Mouse (Mus musculus): Measurements from ENCODE around the gene Chrna7. TPM values are rescaled to one million over a fixed set of nuclear protein-coding genes. Genes with fewer than 3 reads are reported as not detected.
A peak's percentile ranks its signal among the peaks of the same experiment; 100 is the strongest.

The Chrna7 gene
- total RNA-seq (2022), result 10 to 100 TPM; 25.1 to 26.3 (median 25.8) TPM

DNA sequence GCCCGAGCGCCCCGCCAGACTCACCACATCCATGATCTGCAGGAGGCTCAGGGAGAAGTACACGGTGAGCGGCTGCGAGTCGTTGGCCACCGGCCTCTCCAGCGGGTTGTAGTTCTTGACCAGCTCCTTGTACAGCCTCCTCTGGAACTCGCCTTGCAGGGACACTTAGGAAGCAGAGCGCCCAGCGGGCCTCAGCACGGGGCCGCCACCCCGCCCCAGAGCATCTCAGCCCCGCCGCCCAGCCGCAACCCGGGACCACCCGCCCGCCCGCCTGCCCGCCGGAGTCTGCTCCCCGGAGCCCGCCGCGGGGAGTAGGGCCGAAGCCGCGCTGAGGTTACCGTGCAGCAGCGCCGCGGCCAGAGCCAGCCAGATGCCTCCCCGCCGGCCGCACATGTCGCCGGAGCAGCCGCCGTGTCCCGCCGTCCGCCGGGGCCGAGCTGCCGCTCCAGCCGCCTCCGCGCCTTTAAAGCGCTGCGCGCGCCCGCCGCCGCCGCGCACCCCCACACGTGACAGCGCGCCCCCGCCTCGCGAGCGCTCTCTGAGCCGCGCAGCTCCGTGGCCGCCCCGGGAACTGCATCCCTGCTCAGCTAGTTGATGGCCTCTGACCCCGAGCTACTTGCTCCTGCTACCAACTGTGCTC lies at the start of gene Chrna7:
Gene Chrna7, minus strand, starts transcription at position 486 of the 640 bp plus-strand sequence.
- DNase-seq (ENCODE audit: low spot score in 2 of 2), result peak; percentile 57 to 68

DNA sequence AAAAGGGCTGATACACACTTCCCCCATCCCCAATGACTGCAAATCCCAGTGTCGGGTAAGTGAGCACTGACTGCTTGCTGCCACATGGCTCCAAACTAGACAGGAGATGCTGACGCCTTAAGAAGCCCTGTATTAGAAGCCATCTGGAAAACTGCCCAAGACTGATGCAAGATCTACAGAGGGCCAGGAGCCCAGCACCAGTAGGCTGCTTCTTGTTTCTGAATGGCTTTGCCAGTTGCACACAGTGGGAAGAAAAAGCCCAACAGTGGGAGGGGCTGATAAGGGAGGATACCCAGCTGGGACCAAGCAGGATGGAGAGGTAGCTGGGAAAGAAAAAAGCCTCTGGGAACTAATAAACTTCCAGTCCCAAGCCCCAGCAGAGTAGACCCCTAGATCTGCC lies 37.0 kb upstream of the Chrna7 start:
- no peak for DNase-seq (ENCODE audit: low spot score in 2 of 2)

DNA sequence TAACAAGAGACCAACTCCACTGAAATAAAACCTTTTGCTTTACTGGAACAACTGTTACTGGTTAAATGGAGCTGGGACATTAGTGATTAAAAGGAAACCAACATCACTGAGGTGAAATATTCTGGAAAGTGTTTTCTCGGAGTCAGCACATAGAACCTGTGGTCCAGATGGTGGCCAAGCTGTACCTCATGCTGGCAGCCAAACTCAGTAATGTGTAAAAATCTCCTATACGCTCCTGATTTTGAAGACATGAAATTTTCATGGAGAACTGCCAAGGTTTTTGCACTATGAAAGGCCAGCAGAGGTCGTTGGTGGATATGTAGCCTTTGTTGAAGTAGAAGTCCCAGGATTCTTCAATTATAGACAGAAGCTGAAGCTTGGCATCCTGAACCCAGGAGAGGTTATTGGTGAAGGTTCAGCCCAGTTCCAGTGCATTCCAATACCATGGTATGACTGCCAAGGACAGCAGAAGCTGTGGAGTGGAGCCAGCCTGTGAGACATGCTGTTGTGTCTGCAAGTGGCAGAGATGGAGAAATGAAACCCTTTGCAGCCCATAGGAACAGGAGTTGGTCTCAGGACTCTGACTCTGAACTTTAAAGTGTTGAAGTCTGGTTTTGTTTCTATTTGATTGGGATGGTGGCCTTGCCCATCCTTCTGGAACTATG lies 25.6 kb upstream of the Chrna7 start:
- no peak for DNase-seq (ENCODE audit: low spot score in 2 of 2)

DNA sequence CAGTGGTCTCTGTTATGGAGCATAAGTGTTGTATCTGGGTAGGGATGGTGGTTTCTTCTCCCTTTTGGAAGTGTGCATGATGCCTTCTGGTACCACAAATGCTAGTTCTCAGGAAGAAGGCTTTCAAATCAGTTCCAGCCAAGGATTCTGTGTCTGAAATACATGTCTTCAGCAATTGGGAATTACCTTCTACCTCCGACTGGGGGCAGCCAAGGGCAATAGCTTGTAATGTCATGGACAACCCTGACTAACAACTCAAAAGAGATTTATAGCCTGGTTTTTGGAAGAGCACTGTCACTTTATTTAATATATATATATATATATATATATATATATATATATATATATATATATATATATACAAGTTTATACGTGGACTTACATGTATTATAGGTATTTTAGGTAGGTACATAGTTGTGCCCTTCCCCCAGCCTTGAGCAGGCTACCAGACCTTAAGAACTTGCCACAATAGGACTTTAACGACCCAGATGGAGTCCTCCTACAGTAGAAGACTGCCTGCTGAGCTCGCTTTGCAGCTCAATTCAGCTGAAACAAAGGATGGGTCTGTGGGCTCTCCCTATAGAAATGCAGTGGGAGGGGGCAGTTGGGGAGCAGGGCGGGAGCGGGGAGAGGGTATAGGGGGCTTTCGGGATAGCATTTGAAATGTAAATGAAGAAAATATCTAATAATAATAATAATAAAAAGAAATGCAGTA lies 12.9 kb upstream of the Chrna7 start:
- DNase-seq (ENCODE audit: low spot score in 2 of 2), result no peak

DNA sequence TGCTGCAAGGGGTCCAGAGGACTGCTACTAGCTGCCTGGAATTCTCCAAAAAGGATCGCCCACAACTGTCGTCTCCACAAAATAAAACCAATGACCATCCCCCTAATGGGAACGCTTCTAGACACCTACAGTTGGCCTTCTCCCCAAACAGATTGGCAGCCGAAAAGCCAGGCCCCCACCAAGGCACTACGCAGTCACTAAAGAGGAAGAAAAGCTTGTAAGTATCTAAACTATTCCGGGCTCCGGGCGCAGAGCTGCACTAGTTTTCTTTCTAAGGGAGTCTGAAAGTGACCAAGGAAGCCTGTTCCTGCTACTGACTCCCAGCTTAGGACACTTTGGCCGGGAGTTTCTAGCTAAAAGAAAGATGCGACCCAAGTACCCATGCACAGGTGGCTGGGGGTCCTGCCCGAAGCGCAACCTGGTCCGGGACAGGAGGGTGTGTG lies 707 bp downstream of the Chrna7 start:
- no peak for DNase-seq (ENCODE audit: low spot score in 2 of 2)

DNA sequence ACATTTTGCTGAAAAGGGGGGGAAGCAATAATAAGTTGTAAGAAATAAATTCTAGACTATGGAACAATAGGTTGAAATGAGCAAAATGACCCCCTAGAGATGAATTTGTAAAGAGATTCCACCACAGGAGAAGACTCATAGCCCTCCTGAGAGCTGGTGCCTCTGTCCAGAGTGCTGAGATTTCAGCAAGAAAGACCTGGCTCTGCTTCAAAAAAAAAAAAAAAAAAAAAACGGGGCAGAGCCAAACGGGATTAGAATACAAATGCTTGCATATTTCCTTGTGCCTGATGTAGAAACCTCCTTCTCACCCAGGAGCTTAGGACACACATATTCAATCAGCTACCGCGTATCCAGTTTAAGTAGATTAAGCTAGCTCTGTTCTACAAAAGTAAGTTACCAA lies 2.9 kb downstream of the Chrna7 start:
- no peak for DNase-seq (ENCODE audit: low spot score in 2 of 2)

DNA sequence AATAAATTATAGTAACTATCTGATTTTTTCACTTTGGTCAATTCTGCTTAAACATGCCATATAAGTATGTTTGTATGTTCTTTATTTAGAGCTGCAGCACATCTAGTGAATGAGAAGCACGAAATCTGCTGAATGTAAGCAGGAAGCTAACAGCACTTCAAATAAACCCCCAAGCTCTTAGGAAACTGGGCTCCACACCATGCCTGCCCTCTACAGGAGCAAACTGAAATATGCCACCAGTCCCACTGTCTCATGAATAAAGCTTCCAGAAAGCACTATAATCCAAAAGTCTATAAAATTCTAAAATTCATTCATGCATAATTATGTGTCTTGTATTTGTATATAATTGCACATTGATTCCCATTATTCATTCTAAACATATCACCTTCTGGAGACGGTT lies 5.2 kb downstream of the Chrna7 start:
- no peak for DNase-seq (ENCODE audit: low spot score in 2 of 2)

DNA sequence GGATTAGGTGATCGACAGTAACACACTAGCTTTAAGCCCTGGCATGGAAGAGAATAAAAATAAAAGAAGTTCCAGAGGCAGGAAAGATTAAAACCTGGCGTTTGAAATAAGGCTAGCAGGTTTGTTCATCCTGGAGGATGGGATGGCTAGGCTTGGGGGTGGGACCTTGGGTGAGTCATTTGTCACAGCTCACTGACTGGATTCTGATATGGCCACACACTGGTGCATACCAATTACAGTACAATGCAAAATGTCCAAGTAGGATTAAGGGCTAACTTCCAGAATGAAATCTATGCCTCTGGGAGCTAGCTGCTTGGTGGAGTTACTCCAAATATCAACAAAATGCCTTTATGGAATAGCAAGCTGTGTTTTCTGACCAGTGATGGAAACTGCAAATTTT lies 16.8 kb downstream of the Chrna7 start:
- no peak for DNase-seq (ENCODE audit: low spot score in 2 of 2)

DNA sequence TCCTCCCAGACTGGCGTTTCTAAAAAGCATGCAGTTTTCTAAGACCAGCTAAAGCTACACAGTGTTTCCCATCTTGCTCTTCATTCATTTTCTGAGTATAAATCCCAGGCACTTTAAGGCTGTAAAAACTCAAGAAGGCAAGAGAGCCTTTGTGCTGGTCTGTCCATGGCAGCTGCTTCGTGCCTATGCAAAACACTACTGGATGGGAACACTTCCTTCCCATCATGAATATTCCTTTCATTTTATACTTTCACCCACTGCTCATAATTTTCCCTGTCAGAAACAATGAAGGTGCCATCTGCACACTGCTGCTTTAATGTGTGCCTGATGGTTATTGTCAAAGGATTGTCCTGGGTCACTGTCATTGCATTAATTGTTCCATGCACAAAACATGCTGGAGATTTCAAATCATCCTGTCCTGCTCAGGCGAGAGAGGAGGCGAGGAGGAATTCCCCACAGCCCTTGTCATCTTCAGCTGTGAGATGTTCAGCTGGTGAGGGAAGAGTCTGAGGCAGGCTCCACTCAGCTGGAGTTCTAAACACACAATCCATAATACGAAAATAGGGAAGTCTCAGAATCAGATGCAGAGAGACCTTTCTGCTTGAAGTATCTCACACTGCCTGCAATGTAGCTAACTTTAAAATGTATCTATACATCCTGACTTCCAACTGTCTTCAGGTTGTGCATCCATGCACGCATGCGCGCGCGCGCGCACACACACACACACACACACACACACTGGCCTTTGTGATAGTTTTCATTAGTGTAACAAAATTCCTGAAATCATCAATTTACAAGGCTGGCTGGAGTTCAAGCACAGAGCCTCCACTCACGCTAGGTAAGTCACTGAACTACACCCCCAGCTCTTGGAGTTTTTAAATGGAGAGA lies 22.5 kb downstream of the Chrna7 start:
- no peak for DNase-seq (ENCODE audit: low spot score in 2 of 2)

DNA sequence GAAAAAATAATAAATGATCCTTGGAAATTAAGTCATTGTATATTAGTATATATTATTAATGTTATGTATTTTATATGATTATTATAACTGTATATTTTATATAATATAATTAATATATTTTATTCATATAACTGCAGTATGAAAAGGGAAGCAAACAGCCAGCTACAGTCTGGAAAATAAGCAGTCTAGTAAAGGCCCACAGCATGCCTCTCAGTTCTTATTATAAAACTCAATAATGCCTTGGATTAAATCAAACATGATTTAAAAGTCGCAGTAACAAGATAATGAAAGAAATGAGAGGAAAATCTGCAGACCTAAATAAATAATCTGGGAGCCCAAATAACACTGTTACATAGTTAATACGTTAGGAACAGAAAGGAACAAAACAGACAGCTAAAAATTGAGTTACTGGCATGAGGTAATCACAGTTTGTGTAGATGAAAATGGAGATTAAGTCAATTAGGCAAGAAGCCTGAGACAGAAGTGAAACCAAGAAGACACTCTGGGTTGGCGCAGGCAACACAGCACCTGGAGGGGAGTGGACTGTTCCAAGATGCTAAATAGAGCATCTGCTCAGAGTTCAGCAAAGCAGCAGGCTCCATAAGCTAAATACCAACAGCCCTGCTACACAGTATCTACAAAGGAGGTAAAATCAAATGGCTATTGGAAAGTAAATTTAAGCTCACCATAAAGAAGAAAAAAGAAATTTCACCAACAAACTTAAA lies 42.1 kb downstream of the Chrna7 start:
- no peak for DNase-seq (ENCODE audit: low spot score in 2 of 2)

DNA sequence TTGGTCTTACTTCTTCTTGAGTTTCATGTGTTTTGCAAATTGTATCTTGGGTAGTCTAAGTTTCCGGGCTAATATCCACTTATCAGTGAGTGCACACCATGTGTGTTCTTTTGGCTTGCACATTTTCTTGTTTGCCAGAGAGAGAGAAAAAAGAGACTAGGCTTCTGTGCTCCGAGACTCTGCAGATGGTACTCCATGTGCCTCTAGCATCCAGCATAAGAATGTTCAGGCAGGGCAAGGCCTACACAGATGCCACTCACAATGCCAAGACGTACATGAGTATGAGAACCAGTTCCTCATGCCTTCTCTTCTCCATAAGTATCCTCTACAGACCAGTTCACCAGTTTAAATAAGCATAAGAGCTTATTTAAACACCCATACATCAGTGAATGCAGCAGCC lies 47.8 kb downstream of the Chrna7 start:
- DNase-seq (ENCODE audit: low spot score in 2 of 2), result no peak

DNA sequence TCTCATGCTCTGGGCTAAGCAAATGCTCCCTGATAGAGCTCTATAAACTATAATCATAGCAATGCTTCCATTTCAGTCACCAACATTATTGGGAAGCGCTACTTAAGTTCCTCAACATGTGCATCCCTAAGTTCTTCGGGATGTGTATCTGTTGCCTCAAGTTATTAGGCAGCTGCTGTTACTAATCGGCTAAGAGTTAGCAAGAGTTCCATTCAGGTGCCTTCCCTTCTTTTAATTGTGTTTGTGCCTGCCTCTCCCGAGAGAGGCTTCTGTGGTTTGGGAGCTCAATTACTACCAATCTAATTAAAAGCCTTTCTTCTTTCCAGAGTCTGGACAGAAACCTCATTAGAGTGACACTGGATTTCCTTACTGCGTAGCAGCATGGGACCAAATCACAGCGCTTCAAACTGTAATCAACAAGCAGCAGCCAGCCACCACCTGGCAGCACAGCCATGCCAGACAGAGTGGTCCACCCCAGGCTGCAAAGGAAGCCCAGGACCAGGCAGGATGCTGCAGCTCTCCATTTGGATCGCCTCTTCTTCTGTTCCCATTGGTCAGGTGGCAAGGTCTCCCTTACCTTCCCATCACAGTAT lies 50.0 kb downstream of the Chrna7 start:
- DNase-seq (ENCODE audit: low spot score in 2 of 2), result no peak

DNA sequence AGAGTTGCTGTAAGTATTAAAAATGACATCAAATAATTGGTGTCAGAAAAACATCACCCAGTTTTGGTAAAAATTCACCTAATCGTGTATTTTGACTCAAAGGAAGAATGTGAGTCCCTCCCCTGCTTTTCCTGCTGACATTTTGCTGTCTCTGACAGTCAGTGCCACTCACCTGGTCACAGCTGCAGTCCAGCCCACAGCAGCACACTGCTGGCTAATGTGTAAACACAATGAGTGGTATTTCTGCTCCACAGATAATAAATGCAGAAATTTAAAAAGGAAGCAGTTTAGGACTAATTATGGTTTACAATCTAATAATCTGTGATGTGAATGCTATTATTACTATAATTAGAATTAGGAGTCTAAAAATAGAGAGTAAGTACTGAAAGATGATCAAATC lies 59.1 kb downstream of the Chrna7 start:
- no peak for DNase-seq (ENCODE audit: low spot score in 2 of 2)

DNA sequence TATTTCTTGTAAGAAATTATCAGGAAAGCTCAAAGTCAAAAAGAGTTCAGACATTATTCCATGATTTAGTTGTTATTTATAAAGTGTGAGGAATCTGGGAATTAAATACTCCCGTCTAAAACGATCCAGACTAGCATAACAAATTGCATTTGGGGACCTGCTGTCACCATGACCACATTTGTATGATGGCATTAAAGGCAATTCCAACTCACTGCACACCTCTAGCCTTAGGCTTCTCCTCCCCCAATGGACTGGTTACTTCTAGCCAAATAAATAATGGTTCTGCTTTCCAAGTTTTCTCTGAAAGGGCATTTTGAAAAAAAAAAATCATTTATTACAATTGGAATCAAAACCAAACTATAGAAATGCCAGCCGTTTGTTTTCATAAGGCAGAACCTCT lies 63.6 kb downstream of the Chrna7 start:
- no peak for DNase-seq (ENCODE audit: low spot score in 2 of 2)

DNA sequence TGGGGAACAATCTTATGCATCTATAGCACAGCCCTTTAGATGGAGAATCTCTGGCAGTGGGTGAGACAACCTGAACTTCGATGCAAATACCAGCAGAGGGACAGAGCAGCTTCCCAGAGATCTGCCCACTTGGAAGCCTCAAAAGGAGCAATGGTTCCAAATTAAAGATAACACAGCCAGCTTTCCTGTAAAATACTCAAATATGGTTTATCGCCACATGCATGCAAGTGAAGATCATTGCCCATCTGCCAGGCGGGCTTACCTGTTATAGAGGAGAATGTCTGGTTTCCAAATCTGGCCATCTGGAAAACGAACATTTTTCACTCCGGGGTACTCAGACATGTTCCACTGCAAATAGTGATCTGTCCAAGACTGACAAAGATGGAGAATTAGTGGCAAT lies 64.0 kb downstream of the Chrna7 start:
- DNase-seq (ENCODE audit: low spot score in 2 of 2), result no peak

DNA sequence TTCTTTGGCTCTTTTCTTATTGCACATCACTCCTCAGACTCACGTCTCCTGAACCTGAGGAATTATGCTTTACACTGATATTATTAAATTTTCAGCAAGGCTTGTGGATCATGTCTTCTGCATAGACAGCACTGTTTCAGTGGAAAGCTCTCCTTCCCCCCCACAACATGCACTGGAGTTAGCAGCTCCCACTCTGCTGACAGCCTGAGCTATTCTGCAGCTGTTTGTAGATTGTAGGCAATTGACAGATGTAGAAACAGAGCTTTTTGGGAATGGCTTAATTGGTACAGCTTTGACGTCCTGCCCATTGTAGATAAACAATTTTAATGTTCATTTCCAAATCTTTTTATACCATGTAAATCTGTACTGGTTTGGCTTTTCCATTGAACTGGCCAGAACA lies 89.8 kb downstream of the Chrna7 start:
- DNase-seq (ENCODE audit: low spot score in 2 of 2), result no peak

DNA sequence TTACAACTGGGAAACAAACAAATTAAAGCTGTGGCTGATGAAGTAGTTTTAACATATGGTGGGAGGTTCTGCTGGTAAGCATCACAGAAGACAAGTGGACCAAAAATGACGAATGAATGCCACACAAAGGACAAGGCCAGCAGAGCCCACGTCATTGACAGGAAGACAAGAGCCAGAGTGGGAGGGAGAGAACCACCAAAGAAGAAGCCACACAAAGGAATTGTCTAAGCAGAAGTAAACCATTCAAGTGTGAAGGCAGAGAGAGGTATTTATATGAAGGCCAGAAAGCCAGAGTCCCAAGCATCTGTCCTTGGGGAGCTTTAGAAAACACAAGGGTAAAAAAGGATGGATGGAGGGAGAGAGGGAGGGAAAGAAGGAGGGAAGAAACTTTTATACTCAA lies 98.7 kb downstream of the Chrna7 start:
- DNase-seq (ENCODE audit: low spot score in 2 of 2), result no peak

DNA sequence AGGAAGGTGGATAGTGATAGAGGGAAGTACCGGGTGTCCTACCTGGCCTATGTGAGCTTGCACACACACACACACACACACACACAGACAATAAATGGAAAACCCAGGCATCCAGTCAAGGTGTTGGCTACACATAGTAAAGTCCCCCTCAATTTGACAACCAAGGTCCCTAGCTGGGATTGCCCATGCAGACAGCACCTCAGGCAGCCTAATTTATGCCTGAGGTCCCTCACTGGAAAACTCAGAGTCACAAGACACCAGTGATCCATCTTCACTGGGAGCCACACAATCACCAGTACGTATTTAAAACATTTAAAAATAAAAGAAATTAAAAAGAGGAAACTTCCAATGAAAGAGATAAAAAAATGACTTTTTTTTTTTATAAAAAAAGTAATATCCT lies 99.1 kb downstream of the Chrna7 start:
- no peak for DNase-seq (ENCODE audit: low spot score in 2 of 2)

DNA sequence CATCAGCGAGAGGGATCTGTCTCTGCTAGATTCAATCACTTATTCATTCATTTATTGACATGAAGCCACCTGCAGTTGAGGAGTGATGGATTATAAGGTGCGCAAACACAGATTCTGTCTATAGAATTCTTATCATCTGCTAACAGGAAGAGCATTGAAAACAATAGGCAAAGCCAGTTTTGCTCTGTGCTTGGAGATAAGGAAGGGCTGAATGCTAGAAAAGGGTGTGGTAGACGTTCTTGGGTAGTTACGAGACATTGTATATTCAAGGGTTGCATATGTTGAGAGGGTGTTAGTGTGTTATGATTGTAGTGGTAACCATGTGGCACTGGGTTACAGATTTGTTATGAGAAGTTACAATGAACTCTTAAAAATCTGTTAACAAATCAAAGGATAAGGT lies 103.0 kb downstream of the Chrna7 start:
- DNase-seq (ENCODE audit: low spot score in 2 of 2), result no peak

DNA sequence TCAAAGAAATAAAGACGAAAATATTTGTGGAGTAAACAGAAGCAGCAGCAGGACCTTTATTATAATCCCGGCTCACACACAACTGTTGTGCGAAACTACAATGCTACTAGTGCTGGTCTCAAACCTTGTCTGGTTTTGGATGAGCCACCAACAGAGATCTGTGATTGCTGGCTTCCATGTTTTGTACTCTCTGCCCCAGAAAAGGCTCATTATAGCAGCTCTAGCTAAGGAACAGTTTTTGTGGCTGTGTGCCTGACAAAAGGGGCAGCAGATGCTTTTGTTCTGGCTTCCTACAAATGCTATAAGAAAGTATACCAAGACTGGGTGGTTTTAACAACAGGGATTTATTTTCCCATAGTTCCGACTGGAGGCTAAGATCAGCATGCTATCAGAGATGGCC lies 126.4 kb downstream of the Chrna7 start:
- DNase-seq (ENCODE audit: low spot score in 2 of 2), result no peak
